Mouse (Mus musculus) heart, postnatal 0 days (tissue): ENCODE measurements around the gene Cep72. TPM values are rescaled to one million over a fixed set of nuclear protein-coding genes. Genes with fewer than 3 reads are reported as not detected.

Experiments used
- ATAC-seq: fragments of 200-750 bp; cut with Nextera tagmentation; 2 replicates; pipeline ENCODE4 v1.8.0; 2017; ENCODE audit warnings: low read depth, moderate number of reproducible peaks, moderate library complexity; ENCODE audit not compliant: insufficient read depth
- DNase-seq: peaks from one replicate; pipeline ENCODE4 v3.0.0-alpha.2; 2016; ENCODE audit warnings: low spot score
- H3K27ac ChIP-seq: fragments of 300-500 bp; sonication (generic); 2 replicates; pipeline ENCODE4 v1.5.1; 2014; ENCODE audit warnings: low read depth, mild to moderate bottlenecking
- H3K27me3 ChIP-seq: fragments of 300-500 bp; sonication (generic); 2 replicates; pipeline ENCODE4 v1.6.1; 2014; ENCODE audit warnings: low read length, mixed read lengths; ENCODE audit not compliant: control insufficient read depth, insufficient read depth
- H3K36me3 ChIP-seq: fragments of 300-500 bp; sonication (generic); replicated peaks from 2 replicates; pipeline ENCODE4 v1.6.1; 2014; ENCODE audit warnings: low read length, mixed read lengths; ENCODE audit not compliant: control insufficient read depth, insufficient read depth
- H3K4me1 ChIP-seq: fragments of 300-500 bp; sonication (generic); 2 replicates; pipeline ENCODE4 v1.6.1; 2014; ENCODE audit warnings: antibody characterized with exemption; ENCODE audit not compliant: control insufficient read depth, insufficient read depth
- H3K4me2 ChIP-seq: fragments of 300-500 bp; sonication (generic); 2 replicates; pipeline ENCODE4 v1.6.1; 2014; ENCODE audit warnings: low read depth, mild to moderate bottlenecking, low read length, moderate library complexity
- H3K4me3 ChIP-seq: fragments of 300-500 bp; sonication (generic); 2 replicates; pipeline ENCODE4 v1.5.1; 2014; ENCODE audit warnings: low read depth, low read length
- H3K9ac ChIP-seq: fragments of 300-500 bp; sonication (generic); replicated peaks from 2 replicates; pipeline ENCODE4 v1.6.1; 2014; ENCODE audit warnings: low read depth, low read length, mixed read lengths
- H3K9me3 ChIP-seq: fragments of 300-500 bp; sonication (generic); replicated peaks from 2 replicates; pipeline ENCODE4 v1.6.1; 2016; ENCODE audit warnings: low read length; ENCODE audit not compliant: control insufficient read depth
- CTCF ChIP-seq: IDR thresholded peaks from 2 replicates; pipeline ENCODE4 v1.5.1; 2016; ENCODE audit warnings: antibody characterized with exemption, control low read depth, low read depth
- EP300 ChIP-seq: IDR thresholded peaks from 2 replicates; pipeline ENCODE4 v1.6.1; 2016; ENCODE audit warnings: antibody characterized with exemption, low read depth
- WGBS: fragments of 180-500 bp; shearing (Covaris S2); extraction: QIAGEN DNeasy Blood & Tissue Kit; methylation state at CpG from one replicate; pipeline ENCODE4 v1.1.7; 2014; 5-methylcytosine and 5-hydroxymethylcytosine counted together
- polyA plus RNA-seq: library from polyadenylated mRNA; unstranded; fragments of >200 nt; fragmentation: Nextera tagmentation; extraction: Ambion mirVana; gene quantifications from 2 replicates; pipeline ENCODE4 v1.2.1, GENCODE M21; 2015
- total RNA-seq: library from RNA; depleted of rRNA; stranded (reverse); fragments of >200 nt; gene quantifications from 2 replicates; pipeline ENCODE4 v1.2.3, GENCODE M21; 2014; ENCODE audit warnings: low replicate concordance

The Cep72 gene
- total and polyA plus RNA-seq, 2 experiments from 2014 or later: 3.9 to 4.5 TPM

GRCm38 (mm10) chr13:74066576-74066975, 4.5 kb upstream of the Cep72 start:
- no peaks in the 10 kb centered on the region for H3K36me3 ChIP-seq
- no peak for ATAC-seq
- H3K4me1 ChIP-seq: no peaks in the 10 kb centered on the region
- no peak overlapping the region for H3K27ac ChIP-seq
- no peak for TF ChIP-seq CTCF
- TF ChIP-seq EP300: no peak
- no peak overlapping the region for H3K4me3 ChIP-seq
- H3K9ac ChIP-seq: no peak overlapping the region
- no peak overlapping the region for H3K4me2 ChIP-seq
- no peaks in the 10 kb centered on the region for H3K27me3 ChIP-seq
- WGBS: 78% methylated on average over 1 of the region's 1 CpGs
- H3K9me3 ChIP-seq: no peaks in the 10 kb centered on the region
- DNase-seq: no peak

DNA sequence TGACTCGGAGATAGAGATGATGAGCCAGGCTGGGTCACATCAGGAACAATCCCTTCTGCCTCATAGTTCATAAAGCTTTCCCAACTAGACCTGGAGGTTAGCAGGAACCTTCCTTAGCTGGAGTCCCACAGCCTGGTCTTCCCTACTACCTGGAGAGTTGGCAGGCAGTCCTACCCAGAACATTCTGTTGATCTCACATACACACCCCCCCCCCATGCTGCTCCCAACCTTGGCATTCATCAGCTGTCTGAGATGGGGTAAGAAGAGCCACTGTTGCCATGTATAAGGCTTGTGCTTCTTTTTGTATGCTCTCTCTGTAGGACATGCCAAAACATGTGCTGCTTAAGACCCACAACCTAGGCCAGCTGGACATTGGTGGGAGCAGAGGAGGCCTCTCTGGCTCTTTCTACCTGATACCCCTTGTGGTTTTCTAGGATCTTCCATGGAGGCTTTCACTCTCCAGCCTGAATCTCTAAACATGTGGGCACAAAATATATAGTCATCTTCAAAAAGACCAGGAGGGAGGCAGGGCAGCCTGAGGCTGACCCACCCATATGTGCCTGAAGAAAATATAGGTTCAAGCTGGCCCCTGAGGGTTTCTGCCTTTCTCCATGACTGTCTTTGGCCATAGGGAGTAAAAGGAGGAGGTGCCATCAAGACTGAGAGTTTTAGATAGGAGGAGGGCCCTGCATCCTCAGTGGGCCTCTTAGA, 1.4 kb upstream of the Cep72 start:
- no peaks in the 10 kb centered on the region for H3K27me3 ChIP-seq
- TF ChIP-seq EP300: no peak
- TF ChIP-seq CTCF: no peak
- no peaks in the 10 kb centered on the region for H3K36me3 ChIP-seq
- DNase-seq (no peak), ATAC-seq (no peak)
- H3K9me3 ChIP-seq: no peaks in the 10 kb centered on the region
- no peak overlapping the region for H3K27ac ChIP-seq
- H3K4me1 ChIP-seq: no peaks in the 10 kb centered on the region
- H3K9ac ChIP-seq: no peak overlapping the region
- H3K4me3 ChIP-seq: no peak overlapping the region
- WGBS: 86% methylated on average over 1 of the region's 1 CpGs
- no peak overlapping the region for H3K4me2 ChIP-seq

DNA sequence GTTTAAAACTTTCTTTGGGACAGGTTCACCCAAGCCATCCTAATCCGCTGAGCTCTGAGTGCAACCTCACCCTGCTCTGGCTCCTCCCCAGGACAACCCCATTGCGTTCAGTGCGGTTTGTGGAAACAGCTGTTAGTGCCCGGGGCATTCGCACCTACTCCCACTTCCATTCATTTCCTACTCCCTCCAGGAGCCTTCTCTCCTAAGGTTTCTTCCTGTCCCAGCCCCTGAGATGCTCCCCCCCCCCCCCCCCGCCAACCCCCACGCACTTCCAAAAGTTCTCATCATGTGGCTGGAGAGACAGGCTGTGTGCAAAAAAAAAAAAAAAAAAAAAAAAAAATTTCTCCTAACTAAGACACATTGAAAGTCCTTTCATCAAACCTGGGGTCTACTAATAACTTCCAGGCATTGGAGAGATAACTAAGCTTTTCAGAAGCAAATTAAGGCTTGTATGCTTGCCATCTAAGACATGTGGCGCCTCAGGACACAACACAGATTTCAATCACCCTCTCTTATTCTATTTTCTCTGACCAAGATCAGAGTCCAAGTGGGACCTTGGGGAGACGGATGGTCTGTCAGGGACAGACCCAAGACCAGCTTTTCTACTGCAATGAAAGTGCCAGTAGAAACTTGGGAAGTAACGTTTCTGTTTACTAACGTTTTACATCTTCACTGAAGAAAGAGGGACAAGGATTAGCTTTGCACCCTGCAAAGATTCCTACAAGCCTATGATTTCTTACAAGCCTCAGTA, 454 bp upstream of the Cep72 start:
- no peaks in the 10 kb centered on the region for H3K4me1 ChIP-seq
- 23% methylated on average over 10 of the region's 11 CpGs for WGBS
- ATAC-seq: no peak

DNA sequence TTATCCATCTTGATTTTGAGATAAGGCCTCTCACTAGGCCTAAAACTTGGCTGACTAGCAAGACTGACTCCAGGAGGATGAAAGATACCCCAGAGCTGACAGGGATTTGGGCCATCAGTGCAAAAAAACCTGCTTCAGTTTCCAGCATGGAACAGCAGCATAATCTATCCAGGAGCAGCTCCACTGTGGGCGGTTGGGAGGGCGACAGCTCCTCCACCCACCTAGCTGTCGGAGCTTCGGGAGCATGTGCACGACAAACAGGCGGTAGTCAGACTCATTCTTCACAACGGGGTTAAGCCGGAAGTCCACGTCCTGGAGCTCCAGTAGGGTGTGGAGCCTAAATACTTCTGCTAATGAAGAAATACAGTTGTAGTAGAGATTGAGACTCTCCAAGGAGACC, 4.0 kb downstream of the Cep72 start:
- Histone ChIP-seq H3K36me3 (peaks cover 10% of the 10 kb centered on the region), H3K9me3 (no peaks in the 10 kb centered on the region), H3K4me2 (no peak overlapping the region), H3K9ac (no peak overlapping the region), H3K27ac (no peak overlapping the region), H3K4me1 (no peaks in the 10 kb centered on the region), H3K4me3 (no peak overlapping the region), H3K27me3 (no peaks in the 10 kb centered on the region)
- DNase-seq: no peak
- TF ChIP-seq EP300 (no peak), CTCF (no peak)
- whole genome bisulfite sequencing: 90% methylated on average over 9 of the region's 9 CpGs
- ATAC-seq: no peak

More for the DNA sequence above, 454 bp upstream of the Cep72 start:
- Histone ChIP-seq H3K9me3 (no peaks in the 10 kb centered on the region), H3K9ac (peak overlapping the region; percentile 69; the same call in 1 of the 2 replicates), H3K27ac (no peak overlapping the region), H3K4me3 (peak overlapping the region; percentile 70), H3K36me3 (peaks cover 6% of the 10 kb centered on the region), H3K27me3 (no peaks in the 10 kb centered on the region), H3K4me2 (peak overlapping the region; percentile 72)
- no peak for TF ChIP-seq EP300
- no peak for TF ChIP-seq CTCF
- DNase-seq: no peak

GRCm38 (mm10) chr13:74056194-74056593, 5.9 kb downstream of the Cep72 start:
- Histone ChIP-seq H3K27ac (no peak overlapping the region), H3K27me3 (no peaks in the 10 kb centered on the region), H3K9ac (no peak overlapping the region), H3K4me2 (no peak overlapping the region), H3K36me3 (peaks cover 16% of the 10 kb centered on the region), H3K4me1 (no peaks in the 10 kb centered on the region), H3K9me3 (no peaks in the 10 kb centered on the region), H3K4me3 (no peak overlapping the region)
- DNase-seq: no peak
- ATAC-seq: no peak
- 88% methylated on average over 1 of the region's 1 CpGs for WGBS
- TF ChIP-seq EP300 (no peak), CTCF (no peak)
